Mouse (Mus musculus) heart, embryonic 14.5 days (tissue): ENCODE data around the gene Gp1bb. TPM values are rescaled to one million over a fixed set of nuclear protein-coding genes. Genes with fewer than 3 reads are reported as not detected.

ENCODE experiments used
- ATAC-seq: fragments of 200-750 bp; cut with Nextera tagmentation; 2 replicates; pipeline ENCODE4 v1.8.0; 2017; ENCODE audit warnings: low read depth, moderate TSS enrichment; ENCODE audit not compliant: insufficient number of reproducible peaks, insufficient read depth, low FRiP score
- H3K27ac ChIP-seq, 2 experiments: fragments of 200-500 bp in 1 of 2; fragments of 300-500 bp in 1 of 2; sonication (generic) in 1 of 2; replicated peaks in 1 of 2; 2 replicates each; pipeline ENCODE4 v1.5.1; 2012 to 2014; ENCODE audit warnings: low read depth in 2 of 2, low read length in 2 of 2, control low read depth in 1 of 2, mild to moderate bottlenecking in 1 of 2, mixed read lengths in 1 of 2; ENCODE audit not compliant: control insufficient read depth in 1 of 2, insufficient read depth in 1 of 2
- H3K27me3 ChIP-seq: fragments of 300-500 bp; sonication (generic); 2 replicates; pipeline ENCODE4 v1.6.1; 2014; ENCODE audit warnings: mild to moderate bottlenecking, low read length, control low read depth; ENCODE audit not compliant: control insufficient read depth, insufficient read depth
- H3K36me3 ChIP-seq: fragments of 300-500 bp; sonication (generic); 2 replicates; pipeline ENCODE4 v1.6.1; 2014; ENCODE audit warnings: mild to moderate bottlenecking, control low read depth, low read length, mixed read lengths; ENCODE audit not compliant: control insufficient read depth, insufficient read depth
- H3K4me1 ChIP-seq, 2 experiments: fragments of 200-500 bp in 1 of 2; fragments of 300-500 bp in 1 of 2; sonication (generic) in 1 of 2; 2 replicates each; pipeline ENCODE4 v1.6.1; 2012 to 2014; ENCODE audit warnings: low read length in 2 of 2, control low read depth in 1 of 2, mixed read lengths in 1 of 2; ENCODE audit not compliant: control insufficient read depth in 2 of 2, insufficient read depth in 2 of 2
- H3K4me2 ChIP-seq: fragments of 300-500 bp; sonication (generic); 2 replicates; pipeline ENCODE4 v1.6.1; 2014; ENCODE audit warnings: mild to moderate bottlenecking, low read length
- H3K4me3 ChIP-seq, 2 experiments: fragments of 200-500 bp in 1 of 2; fragments of 300-500 bp in 1 of 2; sonication (generic) in 1 of 2; 2 replicates each; pipeline ENCODE4 v1.5.1; 2012 to 2014; ENCODE audit warnings: low read length in 2 of 2, mild to moderate bottlenecking in 2 of 2, control low read depth in 1 of 2, low read depth in 1 of 2, moderate library complexity in 1 of 2; ENCODE audit not compliant: control insufficient read depth in 1 of 2, insufficient read depth in 1 of 2
- H3K9ac ChIP-seq: fragments of 300-500 bp; sonication (generic); 2 replicates; pipeline ENCODE4 v1.6.1; 2014; ENCODE audit warnings: mild to moderate bottlenecking, low read length
- H3K9me3 ChIP-seq: fragments of 300-500 bp; sonication (generic); 2 replicates; pipeline ENCODE4 v1.6.1; 2016; ENCODE audit warnings: low read length, control low read depth; ENCODE audit not compliant: control insufficient read depth
- WGBS: fragments of 180-500 bp; shearing (Covaris S2); extraction: QIAGEN DNeasy Blood & Tissue Kit; methylation state at CpG from one replicate; pipeline ENCODE4 v1.1.7; 2014; 5-methylcytosine and 5-hydroxymethylcytosine counted together
- polyA plus RNA-seq: library from polyadenylated mRNA; unstranded; fragments of >200 nt; fragmentation: Nextera tagmentation; extraction: Ambion mirVana; gene quantifications from 2 replicates; pipeline ENCODE4 v1.2.1, GENCODE M21; 2014

Gene Gp1bb
- 3.4 and 4.5 TPM in 2 replicates for polyA plus RNA-seq

GRCm38 (mm10) chr16:18622019-18622418 is at the start of gene Gp1bb:
TSS of gene Gp1bb (minus strand) at chr16:18622403.
- H3K27ac ChIP-seq, result no peak within 1 kb of the TSS
- no peaks in the 10 kb centered on the region for H3K36me3 ChIP-seq
- peaks cover 19 to 36% of the 10 kb centered on the region in 2 experiments; a peak in 3 of 4 replicates for H3K4me1 ChIP-seq
- H3K27me3 ChIP-seq, result peaks cover 93% of the 10 kb centered on the region
- H3K9ac ChIP-seq, result peak within 1 kb of the TSS; percentile 56
- H3K4me3 ChIP-seq, result peak within 1 kb of the TSS; percentile 48 to 53
- H3K9me3 ChIP-seq, result no peaks in the 10 kb centered on the region
- H3K4me2 ChIP-seq, result peak within 1 kb of the TSS; percentile 96
- no peak for ATAC-seq
- 11% methylated on average over 17 of the region's 17 CpGs for WGBS

- Histone ChIP-seq H3K4me2 (no peak overlapping the region), H3K27ac (no peak overlapping the region), H3K9ac (no peak overlapping the region), H3K9me3 (no peaks in the 10 kb centered on the region), H3K27me3 (no peaks in the 10 kb centered on the region), H3K36me3 (no peaks in the 10 kb centered on the region), H3K4me3 (no peak overlapping the region), H3K4me1 (no peaks in the 10 kb centered on the region)
- no peak for ATAC-seq
- WGBS, result 66% methylated on average over 6 of the region's 6 CpGs
Observed at GRCm38 (mm10) chr16:18669914-18670313, 47.7 kb upstream of the Gp1bb start.

DNA sequence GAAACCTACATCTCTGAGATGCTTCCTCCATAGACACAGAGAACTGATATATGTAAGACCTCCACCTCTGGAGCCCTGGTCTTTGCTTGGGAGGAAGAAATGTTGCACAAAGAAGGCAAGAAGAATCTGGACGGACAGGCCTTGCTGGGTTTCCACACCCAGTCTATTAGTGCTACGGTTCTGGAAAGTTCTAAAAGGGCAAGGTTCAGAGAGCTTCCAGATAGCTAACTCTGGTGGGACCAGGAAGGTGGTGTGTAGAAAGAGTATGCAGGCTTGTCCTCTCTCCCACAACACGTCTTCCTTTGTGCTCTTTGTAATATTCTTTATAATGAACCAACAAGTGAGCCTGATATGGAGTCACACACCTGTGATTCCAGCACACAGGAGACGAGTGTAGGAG is 36.4 kb upstream of the Gp1bb start:
- no peaks in the 10 kb centered on the region for H3K4me1 ChIP-seq
- no peaks in the 10 kb centered on the region for H3K27me3 ChIP-seq
- no peak overlapping the region for H3K4me3 ChIP-seq
- no peak for ATAC-seq
- 69% methylated on average over 4 of the region's 4 CpGs for WGBS
- no peak overlapping the region for H3K9ac ChIP-seq
- no peaks in the 10 kb centered on the region for H3K36me3 ChIP-seq
- no peak overlapping the region for H3K27ac ChIP-seq
- H3K9me3 ChIP-seq, result no peaks in the 10 kb centered on the region
- H3K4me2 ChIP-seq, result no peak overlapping the region

GRCm38 (mm10) chr16:18655372-18656098 is 33.3 kb upstream of the Gp1bb start:
- no peak overlapping the region for H3K4me2 ChIP-seq
- no peaks in the 10 kb centered on the region for H3K27me3 ChIP-seq
- 58% methylated on average over 5 of the region's 5 CpGs for WGBS
- no peak overlapping the region for H3K9ac ChIP-seq
- no peak overlapping the region for H3K27ac ChIP-seq
- H3K4me1 ChIP-seq, result no peaks in the 10 kb centered on the region
- no peak overlapping the region for H3K4me3 ChIP-seq
- H3K36me3 ChIP-seq, result no peaks in the 10 kb centered on the region
- no peaks in the 10 kb centered on the region for H3K9me3 ChIP-seq
- ATAC-seq, result no peak

DNA sequence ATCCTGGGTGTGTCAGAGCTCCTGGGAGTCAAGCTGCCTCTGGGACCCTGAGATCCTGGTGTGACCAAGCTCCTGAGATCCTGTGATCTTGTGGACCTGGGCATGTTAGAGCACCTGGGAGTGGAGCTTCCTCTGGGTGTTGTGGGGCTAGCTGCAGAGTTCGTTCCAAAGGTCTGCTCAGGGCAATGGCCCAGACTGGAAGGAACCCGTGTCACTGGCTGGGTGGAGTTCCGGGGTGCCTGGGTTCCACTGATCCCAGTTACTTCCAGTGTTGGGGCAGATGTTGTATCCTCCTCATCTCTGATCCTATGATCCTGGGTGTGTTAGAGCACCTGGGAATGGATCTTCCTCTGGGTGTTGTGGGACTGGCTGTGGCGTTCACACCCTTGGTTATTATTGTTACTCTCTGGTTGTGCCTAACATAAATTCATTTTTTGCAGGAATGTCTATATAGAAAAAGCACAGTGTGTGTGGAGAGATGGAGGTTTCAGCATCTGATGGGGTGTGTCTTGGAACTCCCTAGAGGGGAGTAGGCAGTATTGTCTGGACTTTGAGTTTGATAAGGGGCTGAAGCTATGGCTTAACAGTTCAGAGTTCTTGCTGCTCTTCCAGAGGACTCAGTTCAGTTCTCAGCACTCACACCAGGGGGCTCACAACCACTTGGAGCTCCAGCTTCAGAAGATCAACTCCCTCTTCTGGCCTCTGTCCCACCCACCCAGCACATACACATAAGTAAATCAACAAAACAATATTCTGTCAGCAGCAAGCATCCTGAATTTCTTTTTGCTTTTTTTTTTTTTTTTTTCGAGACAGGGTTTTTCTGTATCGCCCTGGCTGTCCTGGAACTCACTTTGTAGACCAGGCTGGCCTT is 31.3 kb upstream of the Gp1bb start:
- no peaks in the 10 kb centered on the region for H3K27me3 ChIP-seq
- no peak overlapping the region for H3K27ac ChIP-seq
- WGBS, result 83% methylated on average over 6 of the region's 6 CpGs
- no peak overlapping the region for H3K4me3 ChIP-seq
- no peak overlapping the region for H3K9ac ChIP-seq
- H3K36me3 ChIP-seq, result no peaks in the 10 kb centered on the region
- no peak overlapping the region for H3K4me2 ChIP-seq
- no peaks in the 10 kb centered on the region for H3K4me1 ChIP-seq
- no peaks in the 10 kb centered on the region for H3K9me3 ChIP-seq
- ATAC-seq, result no peak

- H3K9ac ChIP-seq, result no peak overlapping the region
- H3K27ac ChIP-seq, result no peak overlapping the region
- H3K36me3 ChIP-seq, result no peaks in the 10 kb centered on the region
- ATAC-seq, result no peak
- no peaks in the 10 kb centered on the region for H3K27me3 ChIP-seq
- H3K9me3 ChIP-seq, result no peaks in the 10 kb centered on the region
- no peak overlapping the region for H3K4me3 ChIP-seq
- 49% methylated on average over 3 of the region's 3 CpGs for WGBS
- H3K4me2 ChIP-seq, result no peak overlapping the region
- H3K4me1 ChIP-seq, result no peaks in the 10 kb centered on the region
Observed at GRCm38 (mm10) chr16:18649126-18649525, 26.9 kb upstream of the Gp1bb start.

DNA sequence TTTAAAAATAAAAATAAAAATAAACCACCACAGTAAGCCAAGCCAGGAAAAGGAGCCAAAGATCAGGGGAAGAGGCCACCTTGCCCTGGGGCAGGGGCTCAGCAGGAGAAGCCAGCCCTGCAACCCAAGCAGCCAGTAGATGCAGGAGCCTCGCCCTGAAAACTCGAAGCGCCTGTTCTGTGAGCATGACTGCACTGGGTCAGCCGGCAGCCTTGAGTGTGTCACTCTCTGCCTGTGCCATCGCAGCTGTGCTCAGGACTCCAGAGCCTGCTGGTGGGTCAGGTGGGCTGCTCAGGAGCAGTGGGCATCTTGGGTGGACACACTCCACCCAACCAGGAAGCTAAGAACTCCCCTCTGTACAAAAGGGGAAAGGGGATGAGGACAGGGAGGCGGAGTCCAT is 23.1 kb upstream of the Gp1bb start:
- no peak overlapping the region for H3K4me2 ChIP-seq
- WGBS, result 74% methylated on average over 6 of the region's 6 CpGs

More for the DNA sequence above, 23.1 kb upstream of the Gp1bb start:
- no peaks in the 10 kb centered on the region for H3K36me3 ChIP-seq
- H3K4me1 ChIP-seq, result peaks cover 0 to 2% of the 10 kb centered on the region in 2 experiments; a peak in 1 of 4 replicates
- no peak overlapping the region for H3K27ac ChIP-seq
- H3K9ac ChIP-seq, result no peak overlapping the region
- H3K4me3 ChIP-seq, result no peak overlapping the region
- no peaks in the 10 kb centered on the region for H3K9me3 ChIP-seq
- no peak for ATAC-seq
- no peaks in the 10 kb centered on the region for H3K27me3 ChIP-seq
